In the genomic region with DNA sequence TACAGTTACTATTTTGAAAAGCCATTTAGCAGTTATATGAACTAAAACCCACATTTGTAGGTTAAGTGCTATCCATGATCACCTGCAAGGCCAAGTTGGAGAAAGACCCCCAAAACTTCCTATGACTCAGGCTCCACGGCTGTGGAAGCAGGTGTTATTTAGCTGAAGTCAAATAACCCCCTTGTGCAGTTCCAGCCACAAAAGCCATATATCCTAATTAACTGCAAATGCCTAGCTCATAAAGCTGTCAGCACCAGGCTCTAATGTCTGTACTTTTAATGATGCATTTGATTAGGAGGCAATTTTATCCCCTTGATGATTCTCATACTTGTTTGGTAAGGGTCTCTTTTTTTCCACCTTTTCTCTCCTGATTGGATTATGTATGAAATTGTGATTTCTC, we compare ENCODE assay signal across 17 mouse cellular contexts.
"Had no signal": no experiment of that assay in that cellular context is flagged by ENCODE, and none has a peak within 500 bp of the region (broad histone marks: within the 10 kb centered on the region; RNA-seq: fewer than 3 reads in every experiment).

No protein-coding gene starts in this region.

- H3K4me1 ChIP-seq: liver, embryonic 15.5 days had no signal

- ATAC-seq: intestine, embryonic 16.5 days; lung, postnatal 0 days had no signal

- DNase-seq: kidney, adult 8-10 months; kidney, postnatal 36 days; layer of hippocampus, adult 9-11 months; layer of hippocampus, postnatal 36 days; lung, adult 2 months; lung, postnatal 36 days; midbrain, embryonic 14.5 days; right cerebral cortex, postnatal 4 days; spleen, adult 18-20 months; thymus, adult 18-20 months; thymus, postnatal 14 days had no signal

- H3K27me3 ChIP-seq: liver, embryonic 15.5 days had no signal

- H3K36me3 ChIP-seq: liver, embryonic 15.5 days; midbrain, embryonic 10.5 days had no signal

- H3K27ac ChIP-seq: liver, embryonic 15.5 days; midbrain, embryonic 10.5 days had no signal

- H3K4me2 ChIP-seq: liver, embryonic 11.5 days; liver, embryonic 15.5 days had no signal

- H3K9ac ChIP-seq: liver, embryonic 15.5 days had no signal

- H3K4me3 ChIP-seq: liver, embryonic 15.5 days; midbrain, embryonic 10.5 days; myocyte had no signal

- H3K9me3 ChIP-seq: liver, embryonic 15.5 days; midbrain, embryonic 10.5 days had no signal
